In the genomic region with DNA sequence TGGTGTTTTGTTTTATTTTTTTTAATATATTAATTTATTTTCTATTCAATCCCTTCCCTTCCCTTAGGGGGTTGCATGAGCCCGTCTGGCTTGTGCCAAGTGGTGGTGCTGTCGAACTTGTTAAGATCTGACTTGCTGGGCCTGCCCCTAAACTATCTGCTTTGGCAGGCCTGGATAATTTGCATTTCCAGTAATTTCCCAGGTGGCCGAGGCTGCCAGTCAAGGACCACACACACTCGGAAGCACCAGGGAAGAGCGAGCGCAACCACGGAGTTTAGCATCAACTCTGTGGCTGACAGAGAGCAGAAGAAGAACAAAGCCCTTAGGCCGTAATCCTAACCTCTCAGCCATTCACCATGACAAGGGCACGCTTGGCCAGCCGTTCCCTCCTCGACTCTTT, we compare ENCODE assay signal across 7 mouse cellular contexts.
DNase-seq lines count a peak whose midpoint lies in the region; ATAC-seq and TF ChIP-seq lines count a peak whose summit lies in the region.

No protein-coding gene starts in this region.

- H3K4me1 ChIP-seq in hindbrain, embryonic 14.5 days (replicated peaks; ENCODE audit: control insufficient read depth, insufficient read depth, low read length), result peaks cover 8% of the 10 kb centered on the region

- H3K27ac ChIP-seq in hindbrain, embryonic 14.5 days, result 0 out of 2 replicates have a peak overlapping the region, but pooled peaks have one; percentile 47

- H3K9me3 ChIP-seq in hindbrain, embryonic 14.5 days (ENCODE audit: control insufficient read depth, low read length), result no peaks in the 10 kb centered on the region

- 2% methylated on average over 11 of the region's 11 CpGs for WGBS in hindbrain, embryonic 14.5 days

- peak; percentile 61 for ATAC-seq in Patski
- ATAC-seq in hindbrain, embryonic 14.5 days (ENCODE audit: low FRiP score), result peak; percentile 59; the same call in 1 of the 2 replicates
- no peak for ATAC-seq in megakaryocyte-erythroid progenitor cell, adult 5-6 weeks (replicated peaks; ENCODE audit: low FRiP score, low TSS enrichment, poor library complexity, severe bottlenecking)

- in situ Hi-C loops in Patski (cut with MboI; ENCODE audit: low pct_unique_long_range_greater_than_20kb), result loop anchor here (25.0 kb wide), 1 partner anchor 571 kb away; no protein-coding TSS in a partner anchor

- POLR2A ChIA-PET in Patski (lab: Charles Lee), result no interaction called here

- H3K36me3 ChIP-seq in hindbrain, embryonic 14.5 days (replicated peaks; ENCODE audit: control insufficient read depth, insufficient read depth), result no peaks in the 10 kb centered on the region

- H3K4me3 ChIP-seq in hindbrain, embryonic 14.5 days (replicated peaks; ENCODE audit: low read length), result no peak overlapping the region

- TF ChIP-seq CTCF in Patski (IDR thresholded peaks at IDR 0.05), result no peak

- H3K27me3 ChIP-seq in Patski, result no peaks in the 10 kb centered on the region
- no peaks in the 10 kb centered on the region for H3K27me3 ChIP-seq in hindbrain, embryonic 14.5 days (ENCODE audit: control insufficient read depth, insufficient read depth, low read length)

- H3K9ac ChIP-seq in hindbrain, embryonic 14.5 days, result peak overlapping the region; percentile 16; the same call in 1 of the 2 replicates

- DNase-seq in ES-CJ7 (ENCODE audit: low read depth, low spot score) (peak; percentile 53), Patski (ENCODE audit: low read depth, low spot score) (no peak)
- DNase-seq in hindbrain, embryonic 14.5 days (ENCODE audit: low spot score), result peak; percentile 72
- DNase-seq in lung, postnatal 14 days, result peak; percentile 12
- no peak for DNase-seq in thymus, postnatal 25 days
- DNase-seq in cerebellum, adult 9-11 months, result no peak

- 0 out of 2 replicates have a peak overlapping the region, but pooled peaks have one; percentile 19 for H3K4me2 ChIP-seq in hindbrain, embryonic 14.5 days (replicated peaks)

- CTCF ChIA-PET in Patski (lab: Charles Lee), result no interaction called here

Comparison
In these comparisons a context has a peak if more than half of its experiments do, and no peak if none do; other contexts are left out.
1. DNase-seq: peak in ES-CJ7 (single experiment), hindbrain, embryonic 14.5 days (single experiment) and lung, postnatal 14 days (single experiment); none in Patski (single experiment), thymus, postnatal 25 days (single experiment) and cerebellum, adult 9-11 months (single experiment).